Mouse (Mus musculus): ENCODE measurements around the gene Gm6583. TPM values are rescaled to one million over a fixed set of nuclear protein-coding genes. Genes with fewer than 3 reads are reported as not detected.

The Gm6583 gene
- polyA plus RNA-seq, 1 experiment from 2014 or later = 0.26 TPM

GRCm38 (mm10) chr5:112381154-112381553 lies 25.3 kb upstream of the Gm6583 start:
- Histone ChIP-seq H3K4me1 (ENCODE audit: insufficient read depth) (no peaks in the 10 kb centered on the region), H3K9me3 (ENCODE audit: low read depth, low read length) (no peaks in the 10 kb centered on the region), H3K27me3 (ENCODE audit: insufficient read depth, low read length) (no peaks in the 10 kb centered on the region), H3K27ac (ENCODE audit: low read depth) (no peak overlapping the region), H3K4me3 (ENCODE audit: low read depth, low read length) (no peak overlapping the region), H3K9ac (no peak overlapping the region), H3K4me2 (no peak overlapping the region), H3K36me3 (ENCODE audit: insufficient read depth) (peaks cover 17% of the 10 kb centered on the region)
- WGBS = 76% methylated on average over 11 of the region's 11 CpGs
- no peak for ATAC-seq (ENCODE audit: insufficient read depth)
- TF ChIP-seq CTCF (IDR thresholded peaks at IDR 0.05; ENCODE audit: low read depth) = no peak
- no peak for DNase-seq

GRCm38 (mm10) chr5:112378716-112379115 lies 22.9 kb upstream of the Gm6583 start:
- TF ChIP-seq CTCF (IDR thresholded peaks at IDR 0.05; ENCODE audit: low read depth) = no peak
- DNase-seq (no peak), ATAC-seq (ENCODE audit: insufficient read depth) (no peak)
- Histone ChIP-seq H3K4me2 (no peak overlapping the region), H3K27ac (ENCODE audit: low read depth) (no peak overlapping the region), H3K9ac (no peak overlapping the region), H3K9me3 (ENCODE audit: low read depth, low read length) (no peaks in the 10 kb centered on the region), H3K36me3 (ENCODE audit: insufficient read depth) (peaks cover 38% of the 10 kb centered on the region), H3K4me3 (ENCODE audit: low read depth, low read length) (no peak overlapping the region), H3K27me3 (ENCODE audit: insufficient read depth, low read length) (no peaks in the 10 kb centered on the region), H3K4me1 (ENCODE audit: insufficient read depth) (no peaks in the 10 kb centered on the region)
- WGBS = 75% methylated on average over 6 of the region's 6 CpGs

- no peak for ATAC-seq (ENCODE audit: insufficient read depth)
- 87% methylated on average over 1 of the region's 1 CpGs for WGBS
These were observed 21.5 kb upstream of the Gm6583 start for GRCm38 (mm10) chr5:112377380-112377779.

GRCm38 (mm10) chr5:112376111-112376510 lies 20.3 kb upstream of the Gm6583 start:
- no peak for ATAC-seq (ENCODE audit: insufficient read depth)
- no peak for DNase-seq
- Histone ChIP-seq H3K4me2 (no peak overlapping the region), H3K4me3 (ENCODE audit: low read depth, low read length) (no peak overlapping the region), H3K9me3 (ENCODE audit: low read depth, low read length) (no peaks in the 10 kb centered on the region), H3K4me1 (ENCODE audit: insufficient read depth) (no peaks in the 10 kb centered on the region), H3K27me3 (ENCODE audit: insufficient read depth, low read length) (no peaks in the 10 kb centered on the region), H3K27ac (ENCODE audit: low read depth) (no peak overlapping the region), H3K9ac (no peak overlapping the region), H3K36me3 (ENCODE audit: insufficient read depth) (peaks cover 46% of the 10 kb centered on the region)
- WGBS = 86% methylated on average over 4 of the region's 4 CpGs
- no peak for TF ChIP-seq CTCF (IDR thresholded peaks at IDR 0.05; ENCODE audit: low read depth)

More at GRCm38 (mm10) chr5:112377380-112377779, 21.5 kb upstream of the Gm6583 start:
- Histone ChIP-seq H3K27ac (ENCODE audit: low read depth) (no peak overlapping the region), H3K4me1 (ENCODE audit: insufficient read depth) (no peaks in the 10 kb centered on the region), H3K9ac (no peak overlapping the region), H3K4me3 (ENCODE audit: low read depth, low read length) (no peak overlapping the region), H3K27me3 (ENCODE audit: insufficient read depth, low read length) (no peaks in the 10 kb centered on the region), H3K4me2 (no peak overlapping the region), H3K36me3 (ENCODE audit: insufficient read depth) (peaks cover 41% of the 10 kb centered on the region), H3K9me3 (ENCODE audit: low read depth, low read length) (no peaks in the 10 kb centered on the region)
- DNase-seq = no peak
- TF ChIP-seq CTCF (IDR thresholded peaks at IDR 0.05; ENCODE audit: low read depth) = no peak

- Histone ChIP-seq H3K4me1 (ENCODE audit: insufficient read depth) (no peaks in the 10 kb centered on the region), H3K4me3 (ENCODE audit: low read depth, low read length) (no peak overlapping the region), H3K27me3 (ENCODE audit: insufficient read depth, low read length) (no peaks in the 10 kb centered on the region), H3K4me2 (no peak overlapping the region), H3K9me3 (ENCODE audit: low read depth, low read length) (no peaks in the 10 kb centered on the region), H3K27ac (ENCODE audit: low read depth) (no peak overlapping the region), H3K9ac (no peak overlapping the region), H3K36me3 (ENCODE audit: insufficient read depth) (peaks cover 69% of the 10 kb centered on the region)
- no peak for TF ChIP-seq CTCF (IDR thresholded peaks at IDR 0.05; ENCODE audit: low read depth)
- no peak for DNase-seq
- ATAC-seq (ENCODE audit: insufficient read depth) = no peak
- WGBS = 74% methylated on average over 7 of the region's 7 CpGs
These were observed 16.1 kb upstream of the Gm6583 start for GRCm38 (mm10) chr5:112371933-112372332.

- no peak for TF ChIP-seq CTCF (IDR thresholded peaks at IDR 0.05; ENCODE audit: low read depth)
- no peak overlapping the region for H3K4me2 ChIP-seq
- H3K4me3 ChIP-seq (ENCODE audit: low read depth, low read length) = no peak overlapping the region
- no peak overlapping the region for H3K27ac ChIP-seq (ENCODE audit: low read depth)
- ATAC-seq (ENCODE audit: insufficient read depth) (no peak), DNase-seq (no peak)
- H3K9ac ChIP-seq = no peak overlapping the region
- H3K4me1 ChIP-seq (ENCODE audit: insufficient read depth) = no peaks in the 10 kb centered on the region
- H3K27me3 ChIP-seq (ENCODE audit: insufficient read depth, low read length) = no peaks in the 10 kb centered on the region
- WGBS = 95% methylated on average over 12 of the region's 12 CpGs
- peaks cover 68% of the 10 kb centered on the region for H3K36me3 ChIP-seq (ENCODE audit: insufficient read depth)
- no peaks in the 10 kb centered on the region for H3K9me3 ChIP-seq (ENCODE audit: low read depth, low read length)
These were observed 14.5 kb upstream of the Gm6583 start for GRCm38 (mm10) chr5:112370236-112370813.

- WGBS = 89% methylated on average over 13 of the region's 13 CpGs
These were observed 13.5 kb upstream of the Gm6583 start for GRCm38 (mm10) chr5:112369326-112369725.

More at GRCm38 (mm10) chr5:112369326-112369725, 13.5 kb upstream of the Gm6583 start:
- no peak for TF ChIP-seq CTCF (IDR thresholded peaks at IDR 0.05; ENCODE audit: low read depth)
- no peak overlapping the region for H3K27ac ChIP-seq (ENCODE audit: low read depth)
- ATAC-seq (ENCODE audit: insufficient read depth) = no peak
- no peak overlapping the region for H3K4me2 ChIP-seq
- no peak for DNase-seq
- no peaks in the 10 kb centered on the region for H3K4me1 ChIP-seq (ENCODE audit: insufficient read depth)
- no peak overlapping the region for H3K4me3 ChIP-seq (ENCODE audit: low read depth, low read length)
- H3K9ac ChIP-seq = no peak overlapping the region
- no peaks in the 10 kb centered on the region for H3K9me3 ChIP-seq (ENCODE audit: low read depth, low read length)
- peaks cover 65% of the 10 kb centered on the region for H3K36me3 ChIP-seq (ENCODE audit: insufficient read depth)
- no peaks in the 10 kb centered on the region for H3K27me3 ChIP-seq (ENCODE audit: insufficient read depth, low read length)

Data from lung, embryonic 14.5 days (tissue).